Mouse (Mus musculus): ENCODE data around the gene Alg5. TPM values are rescaled to one million over a fixed set of nuclear protein-coding genes. Genes with fewer than 3 reads are reported as not detected.

The Alg5 gene
- polyA plus RNA-seq, 1 experiment = not detected

DNA sequence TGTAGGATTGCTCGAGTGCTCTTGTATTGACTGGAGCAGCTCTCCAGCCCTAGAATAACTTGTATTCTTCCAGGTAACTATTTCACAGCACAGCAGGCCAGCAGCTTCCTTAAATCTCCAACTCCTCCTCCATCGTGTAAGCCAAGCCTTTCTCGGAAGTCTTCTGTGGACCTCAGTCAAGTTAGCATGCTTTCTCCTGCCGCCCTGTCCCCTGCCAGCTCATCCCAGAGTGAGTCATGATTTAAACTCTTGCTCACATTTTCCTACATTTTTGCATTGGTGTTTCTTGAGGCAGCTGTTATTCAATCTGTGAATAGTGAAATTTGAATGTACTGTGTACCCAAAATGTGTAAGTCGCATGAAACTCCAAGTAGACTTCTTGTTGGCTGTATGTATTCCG is 19.9 kb upstream of the Alg5 start:
- no peak for TF ChIP-seq TAL1 (IDR thresholded peaks at IDR 0.05; ENCODE audit: low read length)
- TF ChIP-seq GATA1 (IDR thresholded peaks at IDR 0.05; ENCODE audit: low read length) = no peak
- Histone ChIP-seq H3K36me3 (ENCODE audit: control insufficient read depth) (peaks cover 87% of the 10 kb centered on the region), H3K9me3 (ENCODE audit: control insufficient read depth, low read length) (no peaks in the 10 kb centered on the region), H3K4me1 (ENCODE audit: control insufficient read depth) (no peaks in the 10 kb centered on the region), H3K4me3 (replicated peaks) (no peak overlapping the region), H3K27me3 (ENCODE audit: control insufficient read depth) (no peaks in the 10 kb centered on the region)

- Histone ChIP-seq H3K27me3 (ENCODE audit: control insufficient read depth) (no peaks in the 10 kb centered on the region), H3K9me3 (ENCODE audit: control insufficient read depth, low read length) (no peaks in the 10 kb centered on the region), H3K4me1 (ENCODE audit: control insufficient read depth) (no peaks in the 10 kb centered on the region), H3K4me3 (replicated peaks) (no peak overlapping the region), H3K36me3 (ENCODE audit: control insufficient read depth) (peaks cover 87% of the 10 kb centered on the region)
- no peak for TF ChIP-seq TAL1 (IDR thresholded peaks at IDR 0.05; ENCODE audit: low read length)
- no peak for TF ChIP-seq GATA1 (IDR thresholded peaks at IDR 0.05; ENCODE audit: low read length)
Observed at GRCm38 (mm10) chr3:54717348-54717747, 18.0 kb upstream of the Alg5 start.

DNA sequence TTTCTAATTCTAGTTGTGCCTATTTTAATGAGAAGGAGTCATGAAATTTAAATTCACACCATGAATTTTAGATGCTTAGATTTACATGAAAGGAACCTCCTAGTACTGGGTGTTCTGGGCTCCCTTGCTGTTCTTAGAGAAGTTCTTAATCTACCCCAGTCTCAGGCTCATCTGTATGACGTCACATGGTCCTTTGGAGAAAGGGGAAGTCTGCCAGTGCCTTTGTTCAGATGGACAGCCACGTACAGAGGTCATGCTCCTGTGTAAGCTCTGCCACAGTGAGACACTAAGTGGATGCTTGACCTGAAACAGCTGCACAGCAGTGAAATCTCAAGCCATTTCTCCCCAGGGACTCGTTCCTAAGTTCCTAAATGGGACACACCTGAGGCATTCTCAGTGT is 16.4 kb upstream of the Alg5 start:
- H3K27me3 ChIP-seq (ENCODE audit: control insufficient read depth) = no peaks in the 10 kb centered on the region
- H3K4me1 ChIP-seq (ENCODE audit: control insufficient read depth) = peaks cover 3% of the 10 kb centered on the region
- TF ChIP-seq TAL1 (IDR thresholded peaks at IDR 0.05; ENCODE audit: low read length) (no peak), GATA1 (IDR thresholded peaks at IDR 0.05; ENCODE audit: low read length) (no peak)
- no peak overlapping the region for H3K4me3 ChIP-seq (replicated peaks)
- H3K36me3 ChIP-seq (ENCODE audit: control insufficient read depth) = peaks cover 89% of the 10 kb centered on the region
- no peaks in the 10 kb centered on the region for H3K9me3 ChIP-seq (ENCODE audit: control insufficient read depth, low read length)

DNA sequence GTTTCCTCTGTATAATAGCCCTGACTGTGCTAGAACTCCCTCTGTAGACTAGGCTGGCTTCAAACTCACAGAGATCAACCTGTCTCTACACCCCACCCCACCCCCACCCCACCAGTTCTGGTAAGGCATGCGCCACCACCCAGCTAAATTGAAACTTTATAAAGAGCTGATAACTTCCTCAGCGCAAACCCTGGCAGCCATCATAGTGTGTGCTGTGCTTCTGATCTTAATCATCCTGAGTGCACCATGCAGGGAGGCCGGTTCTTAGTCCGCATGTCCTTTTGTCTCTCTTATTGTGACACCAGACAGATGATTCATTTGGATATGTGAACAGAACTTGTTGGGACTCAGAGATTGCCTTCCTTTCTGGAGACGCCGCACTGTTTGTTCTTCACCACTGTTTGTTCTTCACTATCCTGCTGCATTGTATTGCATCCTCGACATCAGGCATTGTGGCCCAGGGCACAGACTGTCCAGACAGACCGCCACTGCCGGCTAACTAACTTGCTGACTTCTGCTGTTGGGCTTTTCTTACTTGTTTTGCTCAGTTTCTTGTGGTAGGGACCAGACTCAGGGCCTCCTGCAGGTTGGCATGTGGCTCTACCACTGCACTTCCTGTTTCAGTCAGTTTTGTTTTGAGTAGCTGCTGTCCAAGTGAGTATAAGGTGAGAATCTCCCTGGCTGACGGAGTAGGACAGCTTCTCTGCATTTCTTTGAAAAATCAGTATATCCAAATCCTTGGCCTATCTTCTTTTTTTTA is 11.4 kb upstream of the Alg5 start:
- H3K4me3 ChIP-seq (replicated peaks) = no peak overlapping the region
- H3K27me3 ChIP-seq (ENCODE audit: control insufficient read depth) = no peaks in the 10 kb centered on the region
- no peaks in the 10 kb centered on the region for H3K9me3 ChIP-seq (ENCODE audit: control insufficient read depth, low read length)
- H3K36me3 ChIP-seq (ENCODE audit: control insufficient read depth) = peaks cover 75% of the 10 kb centered on the region
- peaks cover 4% of the 10 kb centered on the region for H3K4me1 ChIP-seq (ENCODE audit: control insufficient read depth)
- TF ChIP-seq TAL1 (IDR thresholded peaks at IDR 0.05; ENCODE audit: low read length) (no peak), GATA1 (IDR thresholded peaks at IDR 0.05; ENCODE audit: low read length) (no peak)

- H3K9me3 ChIP-seq (ENCODE audit: control insufficient read depth, low read length) = no peaks in the 10 kb centered on the region
- no peak for TF ChIP-seq GATA1 (IDR thresholded peaks at IDR 0.05; ENCODE audit: low read length)
- H3K36me3 ChIP-seq (ENCODE audit: control insufficient read depth) = peaks cover 81% of the 10 kb centered on the region
- H3K4me1 ChIP-seq (ENCODE audit: control insufficient read depth) = peaks cover 4% of the 10 kb centered on the region
- no peaks in the 10 kb centered on the region for H3K27me3 ChIP-seq (ENCODE audit: control insufficient read depth)
- no peak overlapping the region for H3K4me3 ChIP-seq (replicated peaks)
Observed at GRCm38 (mm10) chr3:54725344-54725743, 10.0 kb upstream of the Alg5 start.

GRCm38 (mm10) chr3:54727588-54727987 is 7.8 kb upstream of the Alg5 start:
- Histone ChIP-seq H3K36me3 (ENCODE audit: control insufficient read depth) (peaks cover 82% of the 10 kb centered on the region), H3K4me1 (ENCODE audit: control insufficient read depth) (peaks cover 10% of the 10 kb centered on the region), H3K4me3 (replicated peaks) (no peak overlapping the region), H3K27me3 (ENCODE audit: control insufficient read depth) (no peaks in the 10 kb centered on the region), H3K9me3 (ENCODE audit: control insufficient read depth, low read length) (no peaks in the 10 kb centered on the region)
- no peak for TF ChIP-seq TAL1 (IDR thresholded peaks at IDR 0.05; ENCODE audit: low read length)
- no peak for TF ChIP-seq GATA1 (IDR thresholded peaks at IDR 0.05; ENCODE audit: low read length)

- H3K4me3 ChIP-seq (replicated peaks) = no peak overlapping the region
- H3K4me1 ChIP-seq (ENCODE audit: control insufficient read depth) = peaks cover 16% of the 10 kb centered on the region
- TF ChIP-seq GATA1 (IDR thresholded peaks at IDR 0.05; ENCODE audit: low read length) (no peak), TAL1 (IDR thresholded peaks at IDR 0.05; ENCODE audit: low read length) (no peak)
- no peaks in the 10 kb centered on the region for H3K27me3 ChIP-seq (ENCODE audit: control insufficient read depth)
- peaks cover 82% of the 10 kb centered on the region for H3K36me3 ChIP-seq (ENCODE audit: control insufficient read depth)
- no peaks in the 10 kb centered on the region for H3K9me3 ChIP-seq (ENCODE audit: control insufficient read depth, low read length)
Observed at GRCm38 (mm10) chr3:54728100-54728499, 7.2 kb upstream of the Alg5 start.

- Histone ChIP-seq H3K27me3 (ENCODE audit: control insufficient read depth) (no peaks in the 10 kb centered on the region), H3K4me3 (replicated peaks) (no peak overlapping the region), H3K36me3 (ENCODE audit: control insufficient read depth) (peaks cover 68% of the 10 kb centered on the region), H3K4me1 (ENCODE audit: control insufficient read depth) (peaks cover 35% of the 10 kb centered on the region), H3K9me3 (ENCODE audit: control insufficient read depth, low read length) (no peaks in the 10 kb centered on the region)
- TF ChIP-seq GATA1 (IDR thresholded peaks at IDR 0.05; ENCODE audit: low read length) (no peak), TAL1 (IDR thresholded peaks at IDR 0.05; ENCODE audit: low read length) (no peak)
Observed at GRCm38 (mm10) chr3:54731626-54732150, 3.7 kb upstream of the Alg5 start.

DNA sequence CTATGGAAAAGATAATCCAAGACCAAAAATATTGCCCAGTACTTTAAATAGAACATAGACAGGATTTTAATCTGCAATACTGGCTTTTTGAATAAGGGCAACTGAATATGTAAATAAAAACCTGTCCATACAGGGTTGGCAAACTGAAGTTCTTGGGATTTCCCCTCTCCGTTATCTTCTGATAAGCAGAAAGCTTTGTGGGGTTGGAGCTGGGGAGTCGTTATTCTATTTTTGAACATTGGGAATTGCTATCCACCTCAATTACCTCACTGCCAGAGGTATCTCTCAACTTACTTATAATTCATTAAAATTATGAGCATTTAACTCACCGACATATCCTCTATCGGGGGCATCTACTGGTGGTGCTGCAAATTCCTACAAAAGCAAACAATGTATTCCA is 3.0 kb upstream of the Alg5 start:
- no peaks in the 10 kb centered on the region for H3K27me3 ChIP-seq (ENCODE audit: control insufficient read depth)
- TF ChIP-seq TAL1 (IDR thresholded peaks at IDR 0.05; ENCODE audit: low read length) (no peak), GATA1 (IDR thresholded peaks at IDR 0.05; ENCODE audit: low read length) (no peak)
- peaks cover 35% of the 10 kb centered on the region for H3K4me1 ChIP-seq (ENCODE audit: control insufficient read depth)
- peak overlapping the region; percentile 10 for H3K4me3 ChIP-seq (replicated peaks)
- H3K9me3 ChIP-seq (ENCODE audit: control insufficient read depth, low read length) = no peaks in the 10 kb centered on the region
- H3K36me3 ChIP-seq (ENCODE audit: control insufficient read depth) = peaks cover 61% of the 10 kb centered on the region
